ENCODE assay signal across 13 mouse cellular contexts in genomic region chr9:48983801-48984200, GRCm38 (mm10). TPM values are rescaled to one million over a fixed set of nuclear protein-coding genes. Genes with fewer than 3 reads are reported as not detected.
DNase-seq lines count a peak whose midpoint lies in the region; ATAC-seq and TF ChIP-seq lines count a peak whose summit lies in the region.
"Not testable (repeated sequence)": the region's sequence is repeated elsewhere in the genome, so short reads cannot be mapped to it uniquely, and the experiment has no call there.
"Had no signal": no experiment of that assay in that cellular context is flagged by ENCODE, and none has a peak within 500 bp of the region (broad histone marks: within the 10 kb centered on the region; RNA-seq: fewer than 3 reads in every experiment).

No protein-coding gene starts in this region.

- DNase-seq in B cell, adult 2 months = peak; percentile 20 to 24
- peak; percentile 83 for DNase-seq in R1 (ENCODE audit: low read depth, low spot score)
- DNase-seq in liver, embryonic 11.5 days (ENCODE audit: low spot score); lung, embryonic 14.5 days: not testable (repeated sequence)

- H3K4me2 ChIP-seq in embryonic facial prominence, embryonic 13.5 days = peak overlapping the region; percentile 74; the same call in 1 of the 2 replicates
- H3K4me2 ChIP-seq in heart, embryonic 13.5 days = peak overlapping the region; percentile 82
- H3K4me2 ChIP-seq in intestine, embryonic 15.5 days (replicated peaks) = peak overlapping the region; percentile 74; the same call in 1 of the 2 replicates
- peak overlapping the region; percentile 97; the same call in 1 of the 2 replicates for H3K4me2 ChIP-seq in liver, embryonic 11.5 days
- H3K4me2 ChIP-seq in lung, embryonic 14.5 days = peak overlapping the region; percentile 73
- peak overlapping the region; percentile 78 for H3K4me2 ChIP-seq in neural tube, embryonic 15.5 days

- not testable (repeated sequence) for TF ChIP-seq CTCF in lung, embryonic 14.5 days (IDR thresholded peaks at IDR 0.05; ENCODE audit: low read depth)

- not testable (repeated sequence) for H3K36me3 ChIP-seq in embryonic facial prominence, embryonic 13.5 days; heart, embryonic 13.5 days; intestine, embryonic 15.5 days; liver, embryonic 11.5 days (ENCODE audit: control insufficient read depth, insufficient read depth, low read length); lung, embryonic 14.5 days (ENCODE audit: insufficient read depth); neural tube, embryonic 15.5 days

- not testable (repeated sequence) for H3K9ac ChIP-seq in embryonic facial prominence, embryonic 13.5 days; heart, embryonic 13.5 days; intestine, embryonic 15.5 days; liver, embryonic 11.5 days (ENCODE audit: low read depth, low read length); lung, embryonic 14.5 days; neural tube, embryonic 15.5 days (replicated peaks)

- ATAC-seq in embryonic facial prominence, embryonic 13.5 days (ENCODE audit: insufficient number of reproducible peaks, insufficient read depth, low FRiP score, low TSS enrichment, low read depth); heart, embryonic 13.5 days (ENCODE audit: extremely low read depth, insufficient number of reproducible peaks, low FRiP score, low TSS enrichment); intestine, embryonic 15.5 days; liver, embryonic 11.5 days (replicated peaks; ENCODE audit: low FRiP score); lung, embryonic 14.5 days (ENCODE audit: insufficient read depth); neural tube, embryonic 15.5 days (ENCODE audit: low FRiP score): not testable (repeated sequence)

- H3K4me1 ChIP-seq in embryonic facial prominence, embryonic 13.5 days = peaks cover 25% of the 10 kb centered on the region
- H3K4me1 ChIP-seq in heart, embryonic 13.5 days = peaks cover 47% of the 10 kb centered on the region
- not testable (repeated sequence) for H3K4me1 ChIP-seq in intestine, embryonic 15.5 days (replicated peaks); lung, embryonic 14.5 days (ENCODE audit: insufficient read depth)
- peaks cover 23% of the 10 kb centered on the region for H3K4me1 ChIP-seq in liver, embryonic 11.5 days (replicated peaks; ENCODE audit: control insufficient read depth, insufficient read depth, low read length)
- H3K4me1 ChIP-seq in neural tube, embryonic 15.5 days = peaks cover 39% of the 10 kb centered on the region

- H3K27ac ChIP-seq in embryonic facial prominence, embryonic 13.5 days; heart, embryonic 13.5 days (replicated peaks); intestine, embryonic 15.5 days; liver, embryonic 11.5 days (ENCODE audit: low read depth, low read length); lung, embryonic 14.5 days (ENCODE audit: low read depth); neural tube, embryonic 15.5 days (replicated peaks): not testable (repeated sequence)

- not testable (repeated sequence) for H3K4me3 ChIP-seq in embryonic facial prominence, embryonic 13.5 days; heart, embryonic 13.5 days; intestine, embryonic 15.5 days (replicated peaks); liver, embryonic 11.5 days (ENCODE audit: low read depth, low read length); lung, embryonic 14.5 days (ENCODE audit: low read depth, low read length); neural tube, embryonic 15.5 days (replicated peaks)

- 97% methylated on average over 6 of the region's 6 CpGs for WGBS in embryonic facial prominence, embryonic 13.5 days
- WGBS in heart, embryonic 13.5 days = 90% methylated on average over 6 of the region's 6 CpGs
- WGBS in intestine, embryonic 15.5 days = 92% methylated on average over 6 of the region's 6 CpGs
- WGBS in liver, embryonic 11.5 days = 91% methylated on average over 6 of the region's 6 CpGs
- WGBS in lung, embryonic 14.5 days = 91% methylated on average over 6 of the region's 6 CpGs
- 90% methylated on average over 6 of the region's 6 CpGs for WGBS in neural tube, embryonic 15.5 days

- H3K27me3 ChIP-seq in embryonic facial prominence, embryonic 13.5 days; heart, embryonic 13.5 days (replicated peaks); intestine, embryonic 15.5 days (replicated peaks); liver, embryonic 11.5 days (replicated peaks; ENCODE audit: control insufficient read depth, insufficient read depth, low read length); lung, embryonic 14.5 days (ENCODE audit: insufficient read depth, low read length); neural tube, embryonic 15.5 days (replicated peaks): not testable (repeated sequence)

- H3K9me3 ChIP-seq in embryonic facial prominence, embryonic 13.5 days; heart, embryonic 13.5 days; intestine, embryonic 15.5 days; liver, embryonic 11.5 days (ENCODE audit: control insufficient read depth, low read length); lung, embryonic 14.5 days (ENCODE audit: low read depth, low read length); neural tube, embryonic 15.5 days (replicated peaks): not testable (repeated sequence)

RNA-seq across cellular contexts. Expression of gene Usp28, which starts 1.4 kb away (rescaled TPM):
- polyA plus RNA-seq in embryonic facial prominence, embryonic 13.5 days (2015; fragmentation: Nextera tagmentation; extraction: Ambion mirVana) = 35.4 and 35.8 TPM in 2 replicates
- 89.2 and 97.2 TPM in 2 replicates for polyA plus RNA-seq in heart, embryonic 13.5 days (2015; fragmentation: Nextera tagmentation; extraction: Ambion mirVana)
- 19.0 and 19.2 TPM in 2 replicates for polyA plus RNA-seq in intestine, embryonic 15.5 days (2015; fragmentation: Nextera tagmentation; extraction: Ambion mirVana)
- 15.2 and 15.4 TPM in 2 replicates for polyA plus RNA-seq in liver, embryonic 11.5 days (2014; fragmentation: Nextera tagmentation; extraction: Ambion mirVana)
- polyA plus RNA-seq in lung, embryonic 14.5 days (2014; fragmentation: Nextera tagmentation; extraction: Ambion mirVana) = 33.2 and 33.5 TPM in 2 replicates
- polyA plus RNA-seq in neural tube, embryonic 15.5 days (2015; fragmentation: Nextera tagmentation; extraction: Ambion mirVana) = 26.2 and 30.7 TPM in 2 replicates

RNA-seq across cellular contexts. Expression of gene Htr3b, which starts 19.0 kb away (rescaled TPM):
- 0.08 and 0.28 TPM in 2 replicates for polyA plus RNA-seq in embryonic facial prominence, embryonic 13.5 days (2015; fragmentation: Nextera tagmentation; extraction: Ambion mirVana)
- 0.12 TPM in 1 of 2 replicates, not detected in the other for polyA plus RNA-seq in heart, embryonic 13.5 days (2015; fragmentation: Nextera tagmentation; extraction: Ambion mirVana)
- 1.9 and 2.0 TPM in 2 replicates for polyA plus RNA-seq in intestine, embryonic 15.5 days (2015; fragmentation: Nextera tagmentation; extraction: Ambion mirVana)
- not detected in 2 replicates for polyA plus RNA-seq in liver, embryonic 11.5 days (2014; fragmentation: Nextera tagmentation; extraction: Ambion mirVana)
- polyA plus RNA-seq in lung, embryonic 14.5 days (2014; fragmentation: Nextera tagmentation; extraction: Ambion mirVana) = 0.12 TPM in 1 of 2 replicates, not detected in the other
- polyA plus RNA-seq in neural tube, embryonic 15.5 days (2015; fragmentation: Nextera tagmentation; extraction: Ambion mirVana) = 1.6 and 1.8 TPM in 2 replicates
- polyA plus RNA-seq: activated CD4-positive, CD25-positive, alpha-beta regulatory T cell, adult 4 months; forebrain, embryonic 12.5 days; limb, embryonic 11.5 days; macrophage; thymus, adult 2 months had no signal
